Mouse (Mus musculus) megakaryocyte, embryonic 14.5 days (primary cell): ENCODE results near the gene Pcsk6.

Experiments
- FLI1 ChIP-seq: IDR thresholded peaks from 2 replicates; pipeline ENCODE4 v1.6.1; 2012; ENCODE audit warnings: low read length, inconsistent platforms, mixed read lengths
- GATA1 ChIP-seq: IDR thresholded peaks from 3 replicates; pipeline ENCODE4 v1.6.1; 2012; ENCODE audit warnings: mixed read lengths, low read length, inconsistent platforms, borderline replicate concordance

GRCm38 (mm10) chr7:65880666-65881289, 19.2 kb downstream of the Pcsk6 start:
- TF ChIP-seq GATA1: no peak
- TF ChIP-seq FLI1: no peak
